Mouse (Mus musculus) ES-Bruce4 (cell line): ENCODE measurements around the gene Cdhr2.

ENCODE experiments used
- CTCF ChIP-seq: IDR thresholded peaks from one replicate; pipeline ENCODE4 v1.8.1; 2011; ENCODE audit warnings: low read depth, low read length
- EP300 ChIP-seq: IDR thresholded peaks from 2 replicates; pipeline ENCODE4 v1.6.1; 2011; ENCODE audit warnings: low read depth, low read length; ENCODE audit not compliant: insufficient read depth
- POLR2A ChIP-seq: IDR thresholded peaks from one replicate; pipeline ENCODE4 v1.8.1; 2011; ENCODE audit warnings: low read length; ENCODE audit not compliant: insufficient read depth

- TF ChIP-seq POLR2A (no peak), CTCF (no peak), EP300 (no peak)
These were observed 58.2 kb downstream of the Cdhr2 start for GRCm38 (mm10) chr13:54759496-54759895.
